Mouse (Mus musculus) lung, postnatal 10 days (tissue): ENCODE data around the gene Grin2a.

Experiments
- DNase-seq: peaks from one replicate; pipeline ENCODE4 v3.0.0; 2021

Gene Grin2a

DNA sequence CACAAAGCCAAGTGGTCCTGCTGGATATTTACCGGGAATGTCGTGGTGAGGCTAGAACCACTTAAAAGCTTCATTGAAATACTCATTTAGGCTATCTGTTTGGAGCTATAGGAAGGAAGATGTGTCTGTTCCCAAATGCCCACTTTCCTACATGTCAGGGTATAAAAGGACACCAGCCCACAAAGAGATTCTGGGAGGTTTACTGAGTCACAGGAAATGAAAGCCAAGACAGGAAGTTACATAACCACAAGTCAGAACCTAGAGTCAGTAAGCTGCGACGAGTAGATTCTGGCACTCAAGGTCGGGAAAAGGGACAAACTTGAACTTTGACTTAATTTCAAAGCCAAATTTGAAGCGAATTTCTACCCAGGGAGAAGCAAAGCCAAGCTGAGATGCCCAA is 30.9 kb downstream of the Grin2a start:
- no peak for DNase-seq

DNA sequence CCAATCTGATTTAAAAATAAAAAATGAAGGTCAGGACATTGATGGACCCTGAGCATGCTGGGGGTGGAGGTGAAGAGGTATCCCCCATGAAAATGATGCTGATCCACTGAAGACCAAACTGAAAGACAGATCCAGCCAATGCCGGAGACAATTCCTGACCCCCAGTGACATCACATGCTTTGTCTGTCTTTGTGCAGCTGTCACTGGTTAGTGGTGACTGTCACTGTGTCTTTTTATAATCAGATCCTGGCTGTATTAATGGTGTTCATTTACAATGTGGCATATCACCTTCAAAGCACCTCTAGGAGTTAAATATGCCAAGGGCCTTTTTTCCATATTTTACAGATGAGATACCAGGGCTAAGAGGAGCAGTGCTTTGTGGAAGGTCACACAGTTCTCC is 32.9 kb downstream of the Grin2a start:
- no peak for DNase-seq

DNA sequence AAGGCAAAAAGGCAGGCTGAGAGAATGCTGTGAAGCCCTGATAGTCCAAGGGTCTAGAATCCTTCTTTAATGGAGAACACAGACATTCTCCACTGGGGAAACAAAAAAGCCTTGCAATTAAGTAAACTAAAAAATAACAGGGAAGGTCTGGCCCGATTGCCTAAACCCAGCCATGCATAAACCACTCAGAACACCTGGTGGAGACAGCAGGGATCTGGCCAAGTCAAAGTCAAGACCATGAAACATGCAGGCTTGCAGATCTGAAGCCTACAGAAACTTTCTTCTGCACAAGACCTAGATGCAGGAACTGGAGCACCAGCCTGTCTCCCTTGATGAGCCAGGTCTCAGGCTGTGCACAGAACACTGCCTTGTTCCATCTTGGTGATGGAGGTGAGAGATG is 36.0 kb downstream of the Grin2a start:
- no peak for DNase-seq

DNA sequence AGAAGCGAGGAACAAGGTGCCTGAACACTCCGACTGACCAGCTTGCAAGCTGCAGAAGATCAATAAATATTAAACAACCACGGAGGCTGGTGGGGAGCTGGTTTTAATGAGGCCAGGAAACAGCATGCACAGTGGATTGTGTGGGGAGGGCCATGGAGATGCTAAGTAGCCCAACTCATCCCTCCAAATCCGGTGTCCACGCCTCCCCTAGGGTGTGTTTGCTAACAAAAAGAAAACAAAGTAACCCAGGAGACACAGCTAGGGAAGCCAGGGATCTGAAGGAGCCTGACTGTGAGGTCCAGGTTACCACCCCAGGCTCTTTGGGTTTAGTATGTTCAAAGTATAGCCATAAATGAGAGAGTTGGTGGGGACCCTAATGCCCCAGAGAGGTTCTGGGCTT is 41.1 kb downstream of the Grin2a start:
- DNase-seq: no peak

DNA sequence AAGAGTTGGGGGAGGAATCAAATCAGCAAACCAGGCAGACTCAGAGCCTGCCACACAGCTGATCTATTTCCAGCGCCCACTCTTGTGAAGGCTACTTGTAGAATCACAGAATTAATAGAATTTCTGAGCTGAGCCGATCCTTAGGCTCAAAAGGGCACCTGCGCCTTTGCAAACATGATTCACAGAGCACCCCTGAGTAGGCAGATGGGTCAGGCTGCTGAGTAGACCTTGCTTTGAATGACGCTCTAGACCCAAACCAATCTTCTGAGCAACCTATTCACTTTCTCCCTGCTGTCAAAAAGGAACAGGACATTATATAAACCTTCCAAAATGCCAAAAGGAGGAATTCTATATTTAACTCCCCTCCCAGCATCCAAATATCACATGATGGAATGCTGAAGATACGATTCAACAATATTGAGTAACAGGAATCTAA is 41.9 kb downstream of the Grin2a start:
- DNase-seq: no peak

DNA sequence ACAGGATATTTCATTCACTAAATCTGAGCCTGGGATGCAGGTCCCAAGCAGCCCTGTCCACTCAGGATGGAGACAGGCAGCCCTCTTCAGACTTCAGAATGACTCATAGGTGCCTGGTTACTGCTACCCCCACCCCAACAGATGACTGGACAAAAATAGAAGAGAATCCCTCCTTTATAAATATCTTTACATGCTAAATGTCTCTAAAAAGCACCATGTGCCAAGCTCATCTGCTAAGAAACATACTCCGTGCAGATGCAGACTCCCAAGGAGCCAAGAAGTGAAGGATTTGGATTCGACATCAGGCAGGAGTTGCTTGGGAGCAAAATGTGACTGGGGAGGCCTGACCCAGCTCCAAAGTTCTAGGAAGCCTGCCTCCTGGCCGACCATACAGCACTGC is 46.1 kb downstream of the Grin2a start:
- no peak for DNase-seq

DNA sequence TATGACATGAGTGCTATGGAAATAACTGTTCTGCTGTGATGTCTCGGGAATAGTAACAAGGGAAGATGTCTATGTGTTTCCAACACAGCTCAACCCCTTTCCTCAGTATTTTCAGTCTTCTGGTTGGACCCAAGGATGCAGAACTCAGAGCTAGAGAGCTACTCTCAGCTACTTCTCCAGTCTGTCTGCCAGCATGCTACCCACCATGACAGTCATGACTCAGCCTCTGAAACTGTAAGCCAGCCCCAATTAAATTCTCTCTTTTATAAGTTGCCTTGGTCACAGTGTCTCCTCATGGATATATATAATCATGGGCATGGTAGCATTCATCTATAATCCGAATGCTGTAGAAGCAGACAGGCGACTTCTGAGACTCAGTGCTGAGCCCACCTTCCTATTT is 47.9 kb downstream of the Grin2a start:
- DNase-seq: no peak

DNA sequence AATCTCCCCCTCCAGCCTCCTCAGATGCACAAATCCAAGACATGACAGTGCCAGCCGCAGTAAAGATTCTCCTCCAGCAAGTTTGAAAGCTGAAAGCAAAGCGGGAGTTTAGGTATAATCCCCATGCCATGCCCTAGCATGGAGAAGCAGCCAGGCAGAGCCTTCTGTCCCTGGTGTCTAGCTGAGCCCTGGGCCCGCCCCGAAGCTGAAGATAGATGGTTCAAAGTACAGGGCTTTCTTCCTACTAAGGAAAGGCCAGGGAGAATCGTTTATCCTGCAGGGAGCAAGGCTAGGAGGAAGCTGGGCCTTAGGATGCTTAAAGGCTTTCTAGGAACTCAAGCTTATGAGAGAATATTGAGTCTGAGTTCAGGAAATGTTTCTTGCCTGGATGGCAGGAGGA is 50.5 kb downstream of the Grin2a start:
- no peak for DNase-seq

DNA sequence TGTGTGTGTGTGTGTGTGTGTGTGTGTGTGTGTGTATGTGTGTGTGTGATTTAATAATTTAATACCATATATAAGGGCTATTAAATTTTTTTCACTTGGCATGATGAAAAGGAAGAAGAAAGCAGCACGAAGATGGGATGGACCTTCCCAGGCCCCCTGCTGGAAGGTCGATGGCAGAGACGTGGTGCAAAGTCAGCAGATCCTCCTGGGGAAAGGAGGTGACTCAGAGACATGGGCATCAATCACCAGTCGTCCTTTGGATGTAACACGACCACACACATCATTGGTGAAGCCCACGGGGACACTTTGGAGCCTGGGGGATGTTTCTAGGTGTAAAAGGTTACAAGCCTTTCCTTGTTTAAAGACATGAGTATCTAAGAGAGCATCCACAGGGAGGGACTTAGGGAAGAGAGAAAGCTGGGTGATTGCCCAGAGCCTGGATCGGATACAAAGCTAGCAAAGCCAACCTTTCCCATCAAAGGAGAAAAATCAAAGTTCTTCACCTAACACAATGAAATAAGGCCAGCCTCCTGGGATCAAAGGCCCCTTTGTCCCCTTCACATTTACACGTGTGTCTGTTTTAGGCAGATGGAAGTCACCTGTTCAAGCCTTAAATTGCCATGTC is 53.9 kb downstream of the Grin2a start:
- DNase-seq: no peak

DNA sequence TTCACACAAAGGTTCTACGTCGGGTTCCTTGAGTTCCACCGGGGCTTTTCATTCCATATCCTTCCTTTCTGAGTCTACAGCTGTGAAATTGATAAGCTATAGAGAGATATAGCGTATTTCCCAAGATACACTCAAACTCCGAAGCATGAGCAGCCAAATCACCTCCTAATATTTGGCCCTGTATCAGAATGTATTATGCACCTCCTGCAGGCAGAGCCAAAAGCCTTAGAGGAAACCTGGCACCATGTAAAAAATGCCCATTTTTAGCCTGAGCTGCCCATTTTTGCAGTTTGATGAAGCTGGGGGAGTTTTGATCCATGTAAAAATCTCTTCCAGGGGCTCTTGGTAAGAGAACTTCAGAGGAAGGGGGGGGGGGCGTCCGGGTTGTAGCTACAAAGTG is 54.6 kb downstream of the Grin2a start:
- no peak for DNase-seq

DNA sequence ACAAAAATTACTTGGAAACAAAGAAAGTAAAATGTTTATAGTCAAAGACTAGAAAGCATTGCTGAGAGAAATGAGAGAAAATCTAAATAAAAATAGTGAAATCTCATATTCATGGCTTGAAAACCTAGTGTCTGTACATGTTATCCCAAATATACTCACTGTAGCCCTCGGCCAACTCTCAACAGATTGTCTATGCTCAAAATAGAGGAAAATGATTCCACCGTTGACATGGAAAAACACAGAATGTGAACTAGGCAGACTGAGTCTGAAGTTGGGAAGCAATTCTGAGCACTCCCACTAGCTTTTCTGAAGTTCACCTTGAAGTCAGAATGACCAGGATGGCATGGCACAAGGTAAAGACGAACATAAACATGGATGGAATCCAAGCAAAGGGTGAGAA is 84.7 kb downstream of the Grin2a start:
- no peak for DNase-seq

DNA sequence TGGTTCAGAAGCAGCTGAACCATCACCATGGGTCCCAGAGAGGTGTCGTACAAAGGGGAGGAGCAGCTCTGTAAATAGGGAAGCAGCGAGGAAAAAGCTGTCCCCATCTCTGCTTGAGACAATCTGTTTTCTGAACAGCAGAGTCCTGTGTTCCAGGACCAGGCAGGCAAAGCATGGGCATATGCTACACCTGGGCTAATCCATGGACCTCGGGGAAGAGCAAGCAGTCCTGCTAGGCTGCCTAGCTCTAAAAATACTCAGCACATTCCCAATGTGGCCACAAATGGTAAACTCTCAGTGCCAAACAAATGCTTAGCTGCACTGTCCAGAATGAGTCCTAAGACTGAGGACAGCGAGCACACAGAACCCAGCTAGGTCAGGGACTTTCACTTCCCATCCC is 86.1 kb downstream of the Grin2a start:
- DNase-seq: no peak

DNA sequence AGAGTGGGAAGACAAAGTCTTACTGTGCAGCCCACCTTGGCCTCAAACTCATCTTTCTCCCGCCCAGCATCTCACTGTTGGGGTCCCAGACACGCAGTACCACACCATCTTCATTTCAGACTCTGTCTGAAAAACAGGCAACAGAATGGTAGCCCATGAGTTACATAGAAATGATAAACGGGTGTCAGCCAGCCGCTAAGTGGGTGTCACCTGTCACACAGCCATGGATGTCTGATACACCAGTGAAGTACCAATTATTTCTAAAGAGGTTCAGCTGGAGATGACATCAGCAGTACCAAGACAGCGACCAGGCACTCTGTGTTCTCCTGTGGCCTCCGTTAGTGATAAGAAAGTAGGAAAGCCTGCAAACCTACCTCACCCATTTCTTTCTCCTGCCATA is 90.9 kb downstream of the Grin2a start:
- DNase-seq: no peak

DNA sequence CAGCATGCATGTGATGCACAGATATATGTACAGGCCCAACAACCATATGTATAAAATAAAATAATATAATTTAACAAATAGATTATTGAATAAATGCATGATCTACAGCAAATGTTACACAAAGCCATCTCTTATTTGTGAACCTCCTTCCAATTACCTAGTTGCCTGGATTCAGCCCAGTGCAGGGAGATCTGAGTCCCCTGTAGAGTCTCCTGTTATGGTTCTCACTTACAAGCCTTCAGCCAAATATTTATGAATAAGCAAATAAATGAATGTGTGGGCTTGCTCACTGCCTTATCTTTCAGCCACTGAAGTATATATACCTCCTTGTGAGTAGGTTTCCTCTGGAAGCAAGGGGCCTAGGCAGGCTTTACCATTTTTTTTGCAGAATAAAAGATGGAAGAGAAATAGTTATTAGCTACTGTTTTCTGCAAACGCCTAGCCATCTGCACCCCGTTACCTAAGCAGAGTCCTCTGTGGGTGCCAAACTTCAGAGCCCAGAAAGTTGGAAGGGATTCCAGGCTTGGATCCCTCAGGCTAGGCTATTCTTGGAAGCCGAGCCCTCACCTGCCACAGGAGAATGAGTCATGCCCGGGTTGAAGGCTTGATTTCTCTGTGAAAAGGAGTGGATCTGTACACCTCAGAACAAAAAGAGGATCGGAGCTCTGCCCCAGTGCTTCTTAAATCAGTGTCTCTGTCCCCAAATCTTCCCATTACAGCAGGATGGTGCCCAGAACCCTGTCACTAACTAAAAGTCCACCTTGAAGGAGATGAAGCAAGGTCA is 92.5 kb downstream of the Grin2a start:
- no peak for DNase-seq

DNA sequence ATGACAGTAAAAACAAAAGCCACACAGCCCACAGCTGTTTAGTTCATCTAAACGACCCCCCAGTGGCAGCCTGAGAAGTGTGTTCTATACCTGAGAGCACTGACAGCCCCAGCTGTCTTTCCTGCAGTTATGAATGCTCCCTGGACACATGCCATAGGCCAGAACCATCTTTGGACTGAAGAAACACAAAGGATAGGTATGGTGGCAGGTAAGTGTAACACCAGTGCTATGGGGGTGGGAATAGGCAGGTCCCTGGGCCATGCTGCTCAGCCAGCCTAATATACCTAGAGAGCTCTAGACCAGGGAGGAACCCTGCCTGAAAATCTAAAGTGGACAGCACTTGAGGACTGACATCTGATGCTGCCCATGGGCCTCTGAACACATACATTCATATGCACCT is 93.9 kb downstream of the Grin2a start:
- DNase-seq: no peak

DNA sequence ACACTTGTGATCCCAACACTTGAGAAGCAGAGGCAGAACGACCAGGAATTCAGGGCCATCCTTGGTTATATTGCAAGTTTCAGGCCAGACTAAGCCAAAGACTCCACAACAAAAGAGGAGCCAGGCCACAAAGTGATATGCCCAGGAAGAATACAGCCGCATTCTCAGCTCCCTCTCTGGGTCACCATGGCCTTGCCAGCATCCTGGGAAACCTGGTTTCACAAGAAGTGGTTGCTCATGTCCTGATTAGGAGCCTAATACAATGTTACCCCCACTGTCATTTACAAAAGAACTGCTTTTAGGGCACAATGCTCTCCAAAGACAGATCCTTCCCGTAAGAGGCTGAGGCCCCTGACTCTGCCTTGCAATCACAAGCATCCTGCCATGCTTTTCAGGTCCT is 94.4 kb downstream of the Grin2a start:
- no peak for DNase-seq

DNA sequence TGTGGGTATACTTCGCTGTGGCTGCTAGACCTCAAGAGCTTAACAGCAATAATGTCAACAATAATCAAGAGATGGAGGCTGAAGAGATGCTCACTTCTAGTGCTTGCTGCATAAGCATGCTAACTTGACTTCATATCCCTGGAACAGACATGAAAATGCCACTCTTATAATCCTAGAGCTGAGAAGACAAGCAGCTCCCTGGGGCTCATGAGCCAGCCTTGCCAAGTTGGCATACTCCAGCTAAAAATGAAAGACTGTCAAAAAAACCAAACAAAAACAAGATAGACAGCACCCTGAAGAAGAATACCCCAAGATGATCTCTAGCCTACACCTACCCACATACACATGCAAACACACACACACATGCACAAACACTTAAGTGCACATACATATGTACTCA is 95.2 kb downstream of the Grin2a start:
- no peak for DNase-seq

DNA sequence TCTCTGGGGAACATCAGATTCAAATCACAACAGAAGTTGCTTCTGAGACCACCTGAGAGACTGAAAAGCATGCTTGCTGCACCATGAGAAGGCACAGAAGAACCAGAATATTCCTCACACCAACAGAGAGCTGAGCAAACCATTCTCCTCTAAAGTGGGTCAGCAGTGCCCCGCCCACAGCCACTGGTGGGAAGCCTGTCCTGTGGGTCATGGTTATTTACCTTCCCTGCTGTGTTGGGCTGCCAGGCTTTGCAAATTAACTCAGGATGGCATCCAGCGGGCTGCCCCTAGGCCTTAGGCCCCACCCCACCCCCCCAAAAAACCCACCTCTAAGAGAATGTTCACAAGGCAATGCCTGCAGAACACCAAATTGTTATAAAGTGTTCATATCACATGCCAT is 96.2 kb downstream of the Grin2a start:
- no peak for DNase-seq

DNA sequence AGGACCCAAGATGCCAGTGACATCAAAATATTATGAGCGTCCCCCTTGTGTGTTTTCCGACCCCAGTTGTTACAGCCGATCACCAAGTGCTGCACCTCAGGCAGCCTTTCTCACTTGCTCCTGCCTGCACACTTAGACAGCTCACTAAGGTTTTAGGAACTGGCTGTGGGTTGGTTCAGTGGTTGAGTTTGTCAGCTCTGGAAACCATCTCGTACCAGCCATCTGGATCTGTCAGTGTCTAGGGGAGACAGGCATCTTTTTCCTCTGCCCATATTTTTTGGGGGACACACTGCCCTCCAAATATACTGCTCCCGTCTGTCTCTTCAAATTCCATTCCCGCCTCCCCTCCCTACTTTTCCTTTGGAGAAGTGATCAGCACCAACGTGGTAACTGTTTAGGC is 99.8 kb downstream of the Grin2a start:
- no peak for DNase-seq

DNA sequence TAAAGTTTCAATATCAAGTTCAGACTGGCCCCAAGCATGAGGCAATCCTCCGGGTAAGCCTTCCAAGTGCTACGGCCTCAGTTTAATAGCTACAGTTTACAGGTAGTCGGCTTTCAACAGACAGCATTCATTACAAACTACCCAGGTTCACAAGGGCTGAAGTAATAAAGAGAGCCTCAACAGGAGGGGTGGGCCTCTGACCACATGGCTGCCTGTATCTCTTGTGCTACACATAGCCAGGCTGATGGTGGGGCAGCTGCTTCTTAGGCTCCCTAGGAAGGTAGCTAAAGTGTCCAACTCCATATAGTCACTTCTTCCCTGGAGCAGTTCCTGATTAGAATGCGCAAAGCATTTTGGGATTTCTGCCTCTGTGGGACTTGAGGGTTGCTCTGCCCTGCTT is 109.2 kb downstream of the Grin2a start:
- DNase-seq: no peak

DNA sequence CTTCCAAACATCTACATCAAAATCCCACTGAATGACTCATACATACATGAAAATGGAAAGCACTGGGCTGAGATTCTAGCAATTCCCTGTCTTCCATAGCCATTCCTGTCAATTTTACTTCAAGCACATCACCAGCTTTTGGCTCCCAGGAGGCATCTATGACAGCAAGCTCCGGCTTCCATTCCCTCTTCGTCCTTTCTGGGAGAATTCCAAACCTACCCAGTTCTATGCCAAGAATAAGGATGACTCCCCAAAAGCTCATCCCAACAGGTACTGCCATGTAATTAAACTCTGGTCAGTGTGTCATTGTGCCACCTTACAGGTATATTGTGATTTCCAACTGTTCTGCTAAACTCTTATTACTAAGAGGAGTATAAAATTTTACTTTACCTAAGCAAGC is 111.2 kb downstream of the Grin2a start:
- no peak for DNase-seq

DNA sequence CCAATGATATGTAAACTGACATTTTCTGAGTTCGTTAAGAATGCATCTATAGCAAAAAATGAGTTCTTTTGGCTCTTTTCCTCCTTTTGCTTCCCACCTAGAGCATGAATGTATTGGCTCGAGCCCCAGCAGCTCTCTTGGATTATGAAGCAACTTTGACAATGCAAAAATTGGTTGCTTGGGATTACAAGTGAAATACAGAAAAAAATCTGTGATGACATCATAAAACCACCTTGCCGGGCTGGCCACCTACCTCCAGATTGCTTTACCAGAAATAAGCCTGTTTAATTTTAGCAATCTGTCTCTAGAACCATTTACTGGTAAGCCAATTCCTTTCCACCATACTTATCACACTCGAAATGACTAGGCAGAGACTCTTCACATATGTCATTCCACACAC is 112.9 kb downstream of the Grin2a start:
- no peak for DNase-seq

DNA sequence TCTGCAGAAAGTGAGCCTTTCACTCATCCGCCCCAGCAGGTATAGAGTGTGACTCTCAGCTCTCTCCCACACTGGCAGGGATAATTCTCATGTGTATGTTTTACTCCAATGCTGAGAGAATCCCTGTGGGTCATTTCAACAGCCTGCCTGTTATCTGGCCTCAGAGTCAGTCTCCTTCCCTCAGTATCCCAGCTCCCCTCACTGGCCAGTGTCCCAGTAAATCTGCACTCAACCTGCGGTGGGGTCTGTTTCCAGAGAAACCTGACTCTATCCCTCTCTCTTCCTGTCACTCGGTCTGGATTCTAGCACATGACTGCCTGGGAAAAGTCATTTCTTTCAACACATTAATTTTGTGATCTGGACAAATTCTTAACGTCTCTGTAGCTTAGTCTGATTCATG is 122.4 kb downstream of the Grin2a start:
- no peak for DNase-seq

DNA sequence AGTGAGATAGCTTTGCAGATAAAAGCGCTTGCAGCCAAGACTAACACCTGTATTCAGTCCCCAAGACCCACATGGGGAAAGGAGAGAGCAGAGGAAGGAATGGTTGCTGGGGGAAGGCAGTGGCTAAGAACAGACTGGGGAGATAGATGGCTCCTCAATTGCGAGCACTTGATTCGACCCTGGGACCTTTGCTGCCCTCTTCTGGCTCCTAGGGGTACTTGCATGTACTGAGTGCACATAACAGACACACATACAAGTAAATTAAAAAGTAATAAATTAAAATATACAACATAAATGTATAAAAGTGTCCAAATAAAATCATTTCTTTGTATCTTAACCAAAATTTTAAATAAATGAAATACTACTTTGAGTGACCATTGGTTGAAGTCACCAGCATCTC is 129.7 kb downstream of the Grin2a start:
- no peak for DNase-seq

DNA sequence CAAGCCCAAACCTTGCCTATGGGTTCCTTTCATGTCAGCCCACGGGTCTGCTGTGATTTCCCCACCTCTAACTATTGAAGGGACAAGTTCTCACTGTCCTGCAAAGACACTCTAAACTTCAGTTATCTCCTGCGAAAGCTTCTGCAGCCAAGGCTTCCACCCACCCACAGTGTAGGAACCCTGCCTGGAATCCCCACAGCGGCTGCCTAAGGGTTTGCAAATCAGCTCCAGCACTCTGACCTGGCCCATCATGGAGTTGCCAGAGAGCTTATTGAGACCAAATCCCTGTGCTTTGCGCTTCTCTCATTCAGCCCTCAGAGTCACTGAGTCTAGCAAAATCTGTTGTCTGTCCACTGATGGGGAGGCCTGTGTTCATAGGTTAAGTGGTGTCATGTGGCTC is 130.3 kb downstream of the Grin2a start:
- no peak for DNase-seq
